Mouse (Mus musculus) v-Abl transformed pro-B cells (cell line): Measurements from ENCODE around the gene Akap14.

Source experiments
- in situ Hi-C, 2 experiments: fragments of 400-800 bp; cut with MboI; formaldehyde crosslinking; loops; one replicate each; pipeline ENCODE4 v1.15.1; 2025; ENCODE audit not compliant: unreplicated experiment in 2 of 2

Gene Akap14

DNA sequence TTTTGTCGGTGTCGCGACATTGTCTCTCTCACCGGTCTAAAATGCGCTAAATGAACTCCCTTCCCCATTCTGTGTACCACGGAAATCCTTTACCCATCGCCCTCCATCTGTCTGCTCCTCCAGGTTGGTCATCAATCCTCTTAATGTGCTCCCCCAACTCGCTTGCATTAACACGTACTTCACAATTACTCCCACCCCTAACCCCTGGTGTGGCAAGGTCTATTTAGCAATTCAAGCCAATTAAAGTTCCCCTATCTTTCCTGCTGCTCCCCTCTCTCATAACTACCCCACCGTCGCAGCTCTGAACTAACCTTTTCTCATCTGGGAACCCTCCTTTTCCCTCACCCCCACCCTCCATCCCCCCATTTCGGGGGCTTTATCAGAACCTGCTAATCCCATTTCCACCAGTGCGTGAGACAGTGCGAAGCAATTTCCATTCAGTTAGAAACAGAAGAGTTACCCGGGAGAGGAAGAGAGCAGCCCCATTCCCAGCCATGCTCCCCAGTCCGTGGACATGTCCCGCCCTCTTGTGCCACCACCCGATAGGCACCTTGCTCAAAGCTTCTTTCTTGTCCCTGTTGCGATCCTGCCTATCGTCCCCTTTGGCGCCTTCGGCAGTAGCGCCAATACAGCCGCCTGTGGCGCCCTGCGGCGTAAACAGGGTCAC is 59.0 kb downstream of the Akap14 start:
- in situ Hi-C loops = no loop called here

DNA sequence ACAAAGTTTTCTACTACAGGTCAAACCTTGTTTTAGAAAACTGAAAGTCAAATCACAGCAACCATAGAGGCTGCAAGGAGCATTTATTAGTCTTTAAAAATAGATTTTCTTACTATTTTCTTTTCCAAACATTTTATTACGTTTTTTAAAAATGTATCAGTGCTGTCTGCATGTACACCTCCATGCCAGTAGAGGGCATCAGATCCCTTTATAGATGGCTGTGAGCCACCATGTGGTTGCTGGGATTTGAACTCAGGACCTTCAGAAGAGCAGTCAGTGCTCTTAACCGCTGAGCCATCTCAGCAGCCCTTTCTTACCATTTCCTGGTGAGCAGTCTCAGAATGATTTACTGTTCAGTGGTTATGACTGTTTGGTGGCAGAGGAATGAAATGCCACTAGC is 64.8 kb downstream of the Akap14 start:
- in situ Hi-C loops = no loop called here
